Mouse (Mus musculus): ENCODE results near the gene Gpr152.

Gpr152 gene

GRCm38 (mm10) chr19:4175368-4175947 is 35.9 kb downstream of the Gpr152 start, which contains the start of gene Carns1:
Gene Carns1 (minus strand): TSS chr19:4175479.
- no peak for DNase-seq

DNA sequence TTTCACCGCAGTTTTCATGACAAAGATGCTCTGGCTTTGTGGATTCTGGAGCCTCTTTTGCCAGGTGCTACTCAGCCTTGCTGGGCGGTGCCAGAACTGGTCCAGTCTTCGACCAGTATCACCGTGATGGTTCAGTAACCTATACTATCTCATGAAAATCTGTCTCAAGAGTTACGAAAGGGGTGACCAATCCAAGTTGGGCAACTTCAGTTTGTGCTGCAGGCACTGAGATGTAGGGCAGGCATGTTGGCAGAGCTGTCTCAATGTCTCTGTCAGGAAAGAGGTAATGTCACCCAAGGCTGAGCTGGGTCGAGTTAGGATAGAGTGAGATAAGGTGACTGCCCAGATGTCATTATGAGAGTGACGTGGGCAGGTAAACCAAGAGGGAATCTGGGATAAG is 40.8 kb downstream of the Gpr152 start:
- DNase-seq = no peak

DNA sequence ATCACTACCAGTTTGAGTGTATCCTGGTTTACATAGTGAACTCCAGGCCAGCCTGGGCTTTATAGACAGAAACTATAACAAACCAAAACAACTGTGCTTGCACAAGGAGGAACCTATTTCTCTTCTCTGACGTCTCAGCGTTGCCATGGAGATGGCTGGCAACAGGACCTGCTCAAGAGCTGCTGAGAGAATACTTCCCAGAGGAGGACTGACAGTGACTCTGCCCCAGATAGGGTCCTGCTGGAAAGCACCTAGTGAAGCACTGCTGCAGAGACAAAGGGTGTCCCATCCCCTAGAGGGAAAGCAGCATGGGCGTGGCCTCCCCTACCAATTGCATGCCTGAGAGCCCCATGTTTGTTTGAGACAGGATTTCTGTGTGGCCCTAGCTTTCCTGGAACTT is 42.3 kb downstream of the Gpr152 start:
- DNase-seq = no peak

DNA sequence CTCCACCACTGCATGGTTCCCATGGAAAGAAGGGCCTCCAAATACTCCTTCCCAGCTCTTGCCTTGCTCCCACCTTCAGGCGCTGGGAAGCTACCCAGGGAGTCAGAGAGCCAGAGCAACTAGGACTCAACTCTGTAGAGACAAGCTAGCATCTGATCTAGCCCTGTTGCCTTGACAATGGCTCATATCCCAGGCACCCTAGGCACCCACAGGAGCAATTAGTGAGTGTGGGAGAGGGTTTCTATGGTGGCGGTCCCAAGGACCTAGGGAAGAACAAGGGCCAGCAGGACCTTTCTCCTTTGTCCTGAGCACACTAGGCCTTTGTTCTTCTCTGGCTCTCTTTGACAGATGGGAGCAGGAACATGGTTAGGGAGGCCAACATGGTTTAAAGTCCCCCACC is 44.1 kb downstream of the Gpr152 start:
- DNase-seq = no peak

GRCm38 (mm10) chr19:4184976-4185975 is 45.7 kb downstream of the Gpr152 start:
- DNase-seq = peak; percentile 77 to 91

- DNase-seq = no peak
Observed at GRCm38 (mm10) chr19:4187303-4187702, 47.7 kb downstream of the Gpr152 start.

GRCm38 (mm10) chr19:4189051-4189620 is 49.5 kb downstream of the Gpr152 start:
- no peak for DNase-seq

- peak; percentile 90 to 95 for DNase-seq
Observed at GRCm38 (mm10) chr19:4190831-4191334, 51.3 kb downstream of the Gpr152 start, which contains the start of gene Tbc1d10c. Gene Tbc1d10c (minus strand): TSS chr19:4191284.

GRCm38 (mm10) chr19:4191528-4192250 is 52.1 kb downstream of the Gpr152 start, which contains the start of gene Ppp1ca:
Gene Ppp1ca (plus strand): TSS chr19:4192065.
- DNase-seq = peak; percentile 90 to 91

GRCm38 (mm10) chr19:4192251-4192985 is 52.8 kb downstream of the Gpr152 start:
- no peak for DNase-seq

DNA sequence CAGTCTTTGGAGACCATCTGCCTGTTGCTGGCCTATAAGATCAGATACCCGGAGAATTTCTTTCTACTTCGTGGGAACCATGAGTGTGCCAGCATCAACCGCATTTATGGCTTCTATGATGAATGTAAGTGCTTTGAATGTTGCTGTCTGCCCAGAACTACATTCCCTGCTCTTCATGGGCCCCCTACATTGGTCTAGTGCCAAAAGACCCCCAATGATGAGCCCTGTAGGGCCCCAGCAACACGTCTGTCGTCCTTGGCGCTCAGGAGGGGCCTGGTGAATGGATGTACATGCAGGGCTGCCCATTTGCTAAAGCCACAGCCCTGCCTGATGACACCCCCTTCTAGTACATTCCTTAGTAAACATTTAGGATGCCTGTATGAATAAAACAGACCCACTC is 53.5 kb downstream of the Gpr152 start:
- no peak for DNase-seq

DNA sequence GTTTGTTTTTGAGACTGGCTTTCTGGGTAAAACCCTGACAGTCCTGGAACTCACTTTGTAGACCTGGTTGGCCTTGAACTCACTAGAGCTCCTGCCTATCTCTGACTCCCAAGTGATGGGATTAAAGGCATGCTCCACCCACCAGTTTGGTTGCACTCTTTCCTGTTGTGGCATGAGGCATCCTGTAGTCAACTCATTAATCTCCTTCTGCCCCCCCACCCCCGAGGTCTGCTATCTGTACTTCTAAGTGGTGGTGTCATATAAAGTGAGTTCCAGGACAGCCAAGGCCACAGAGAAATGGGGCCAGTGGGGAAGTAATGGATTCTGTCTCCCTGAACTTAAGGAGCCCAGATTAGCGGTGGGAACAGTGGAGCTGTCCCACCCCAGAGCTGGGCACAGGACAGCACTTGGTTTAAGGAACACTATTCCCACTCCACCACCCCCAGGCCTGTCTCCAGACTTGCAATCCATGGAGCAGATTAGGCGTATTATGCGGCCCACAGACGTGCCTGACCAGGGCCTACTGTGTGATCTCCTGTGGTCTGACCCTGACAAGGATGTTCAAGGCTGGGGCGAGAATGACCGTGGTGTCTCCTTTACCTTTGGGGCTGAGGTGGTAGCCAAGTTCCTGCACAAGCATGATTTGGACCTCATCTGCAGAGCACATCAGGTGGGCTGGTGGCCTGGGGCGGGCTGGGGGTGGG is 54.6 kb downstream of the Gpr152 start:
- DNase-seq = no peak

GRCm38 (mm10) chr19:4194776-4195650 is 55.4 kb downstream of the Gpr152 start:
- no peak for DNase-seq
